Mouse (Mus musculus) hindbrain, postnatal 0 days (tissue): ENCODE results near the gene Khdrbs1. TPM values are rescaled to one million over a fixed set of nuclear protein-coding genes. Genes with fewer than 3 reads are reported as not detected.
"Not testable (repeated sequence)": the region's sequence is repeated elsewhere in the genome, so short reads cannot be mapped to it uniquely, and the experiment has no call there.

Experiments used
- ATAC-seq: fragments of 200-750 bp; cut with Nextera tagmentation; 2 replicates; pipeline ENCODE4 v1.8.0; 2017; ENCODE audit warnings: mild to moderate bottlenecking, moderate TSS enrichment, moderate library complexity
- DNase-seq: peaks from one replicate; pipeline ENCODE4 v3.0.0-alpha.2; 2015; ENCODE audit warnings: low spot score
- H3K27ac ChIP-seq: fragments of 300-500 bp; sonication (generic); 2 replicates; pipeline ENCODE4 v1.5.1; 2014; ENCODE audit warnings: mild to moderate bottlenecking
- H3K27me3 ChIP-seq: fragments of 300-500 bp; sonication (generic); 2 replicates; pipeline ENCODE4 v1.6.1; 2014; ENCODE audit warnings: low read length, mixed read lengths; ENCODE audit not compliant: insufficient read depth
- H3K36me3 ChIP-seq: fragments of 300-500 bp; sonication (generic); 2 replicates; pipeline ENCODE4 v1.6.1; 2014; ENCODE audit warnings: low read length, mixed read lengths; ENCODE audit not compliant: insufficient read depth
- H3K4me1 ChIP-seq: fragments of 300-500 bp; sonication (generic); 2 replicates; pipeline ENCODE4 v1.6.1; 2014; ENCODE audit warnings: antibody characterized with exemption, low read length, mixed read lengths; ENCODE audit not compliant: insufficient read depth
- H3K4me2 ChIP-seq: fragments of 300-500 bp; sonication (generic); 2 replicates; pipeline ENCODE4 v1.6.1; 2014; ENCODE audit warnings: low read depth, mild to moderate bottlenecking, low read length, moderate library complexity, mixed read lengths
- H3K4me3 ChIP-seq: fragments of 300-500 bp; sonication (generic); 2 replicates; pipeline ENCODE4 v1.5.1; 2014; ENCODE audit warnings: low read length
- H3K9ac ChIP-seq: fragments of 300-500 bp; sonication (generic); replicated peaks from 2 replicates; pipeline ENCODE4 v1.6.1; 2014; ENCODE audit warnings: mild to moderate bottlenecking, low read length, moderate library complexity, mixed read lengths
- H3K9me3 ChIP-seq: fragments of 300-500 bp; sonication (generic); 2 replicates; pipeline ENCODE4 v1.6.1; 2016; ENCODE audit warnings: low read length, mixed read lengths
- CTCF ChIP-seq: IDR thresholded peaks from 2 replicates; pipeline ENCODE4 v1.5.1; 2016; ENCODE audit warnings: antibody characterized with exemption, control low read depth, low read depth
- WGBS: fragments of 180-500 bp; shearing (Covaris S2); extraction: QIAGEN DNeasy Blood & Tissue Kit; methylation state at CpG from one replicate; pipeline ENCODE4 v1.1.7; 2014; 5-methylcytosine and 5-hydroxymethylcytosine counted together
- polyA plus RNA-seq: library from polyadenylated mRNA; unstranded; fragments of >200 nt; fragmentation: Nextera tagmentation; extraction: Ambion mirVana; gene quantifications from 2 replicates; pipeline ENCODE4 v1.2.1, GENCODE M21; 2015
- total RNA-seq: library from RNA; depleted of rRNA; stranded (reverse); fragments of >200 nt; gene quantifications from 2 replicates; pipeline ENCODE4 v1.2.3, GENCODE M21; 2014

Gene Khdrbs1
- total and polyA plus RNA-seq, 2 experiments from 2014 or later = 75.1 to 86.5 TPM

GRCm38 (mm10) chr4:129782857-129783331 lies 40.8 kb upstream of the Khdrbs1 start:
- Histone ChIP-seq H3K27ac (peak overlapping the region; percentile 45; the same call in 1 of the 2 replicates), H3K9me3 (no peaks in the 10 kb centered on the region), H3K4me3 (no peak overlapping the region), H3K36me3 (no peaks in the 10 kb centered on the region), H3K4me2 (no peak overlapping the region), H3K4me1 (peaks cover 9% of the 10 kb centered on the region; the same call in 1 of the 2 replicates), H3K27me3 (no peaks in the 10 kb centered on the region), H3K9ac (no peak overlapping the region)
- WGBS = 27% methylated on average over 3 of the region's 3 CpGs
- peak; percentile 45; the same call in 1 of the 2 replicates for ATAC-seq
- DNase-seq = no peak
- TF ChIP-seq CTCF = no peak

GRCm38 (mm10) chr4:129781881-129782675 lies 40.0 kb upstream of the Khdrbs1 start:
- 26% methylated on average over 4 of the region's 4 CpGs for WGBS
- Histone ChIP-seq H3K36me3 (no peaks in the 10 kb centered on the region), H3K4me3 (no peak overlapping the region), H3K9ac (no peak overlapping the region), H3K4me2 (no peak overlapping the region), H3K27me3 (no peaks in the 10 kb centered on the region), H3K4me1 (peaks cover 9% of the 10 kb centered on the region; the same call in 1 of the 2 replicates), H3K27ac (peak overlapping the region; percentile 45; the same call in 1 of the 2 replicates), H3K9me3 (no peaks in the 10 kb centered on the region)
- TF ChIP-seq CTCF = no peak
- peak; percentile 67 for DNase-seq
- ATAC-seq = peak; percentile 77

- peak; percentile 67 for ATAC-seq
- WGBS = 8% methylated on average over 21 of the region's 21 CpGs
- Histone ChIP-seq H3K27me3 (no peaks in the 10 kb centered on the region), H3K27ac (peak overlapping the region; percentile 68; the same call in 1 of the 2 replicates), H3K9ac (no peak overlapping the region), H3K4me3 (peak overlapping the region; percentile 11; the same call in 1 of the 2 replicates), H3K4me1 (peaks cover 10% of the 10 kb centered on the region), H3K36me3 (no peaks in the 10 kb centered on the region), H3K9me3 (no peaks in the 10 kb centered on the region), H3K4me2 (peak overlapping the region; percentile 41)
- DNase-seq = peak; percentile 64
- TF ChIP-seq CTCF = no peak
Observed at GRCm38 (mm10) chr4:129771672-129772521, 29.8 kb upstream of the Khdrbs1 start.

GRCm38 (mm10) chr4:129771314-129771671 lies 29.2 kb upstream of the Khdrbs1 start:
- ATAC-seq = peak; percentile 29; the same call in 1 of the 2 replicates
- H3K9ac ChIP-seq = no peak overlapping the region

GRCm38 (mm10) chr4:129770600-129770999 lies 28.5 kb upstream of the Khdrbs1 start:
- TF ChIP-seq CTCF = no peak
- Histone ChIP-seq H3K4me2 (no peak overlapping the region), H3K27ac (no peak overlapping the region), H3K9me3 (no peaks in the 10 kb centered on the region), H3K4me1 (peaks cover 10% of the 10 kb centered on the region), H3K27me3 (no peaks in the 10 kb centered on the region), H3K36me3 (no peaks in the 10 kb centered on the region), H3K9ac (no peak overlapping the region), H3K4me3 (no peak overlapping the region)
- WGBS = 68% methylated on average over 6 of the region's 6 CpGs
- no peak for ATAC-seq
- DNase-seq = no peak

More at GRCm38 (mm10) chr4:129771314-129771671, 29.2 kb upstream of the Khdrbs1 start:
- H3K4me2 ChIP-seq = peak overlapping the region; percentile 41
- peak overlapping the region; percentile 11; the same call in 1 of the 2 replicates for H3K4me3 ChIP-seq
- no peaks in the 10 kb centered on the region for H3K36me3 ChIP-seq
- WGBS = 13% methylated on average over 7 of the region's 7 CpGs
- TF ChIP-seq CTCF = no peak
- DNase-seq = peak; percentile 33
- no peaks in the 10 kb centered on the region for H3K27me3 ChIP-seq
- H3K27ac ChIP-seq = peak overlapping the region; percentile 68; the same call in 1 of the 2 replicates
- H3K9me3 ChIP-seq = no peaks in the 10 kb centered on the region
- H3K4me1 ChIP-seq = peaks cover 10% of the 10 kb centered on the region

- H3K27ac ChIP-seq, DNase-seq, H3K4me3 ChIP-seq, H3K4me2 ChIP-seq, H3K36me3 ChIP-seq, ATAC-seq, H3K9ac ChIP-seq, H3K9me3 ChIP-seq, H3K27me3 ChIP-seq: not testable (repeated sequence)
- 88% methylated on average over 3 of the region's 3 CpGs for WGBS
- H3K4me1 ChIP-seq = peaks cover 10% of the 10 kb centered on the region
Observed at GRCm38 (mm10) chr4:129768742-129769141, 26.6 kb upstream of the Khdrbs1 start.
